Mouse (Mus musculus) adrenal gland, adult 2 months (tissue): ENCODE measurements at regions not wholly inside any gene's neighbourhood (a gene's known extent, or its start where the extent isn't known, plus 50 kb on each side); places are given as distances from the start of the nearest gene placed in this dataset.

Source experiments
- DNase-seq: peaks from one replicate; pipeline ENCODE4 v3.0.0; 2021

DNA sequence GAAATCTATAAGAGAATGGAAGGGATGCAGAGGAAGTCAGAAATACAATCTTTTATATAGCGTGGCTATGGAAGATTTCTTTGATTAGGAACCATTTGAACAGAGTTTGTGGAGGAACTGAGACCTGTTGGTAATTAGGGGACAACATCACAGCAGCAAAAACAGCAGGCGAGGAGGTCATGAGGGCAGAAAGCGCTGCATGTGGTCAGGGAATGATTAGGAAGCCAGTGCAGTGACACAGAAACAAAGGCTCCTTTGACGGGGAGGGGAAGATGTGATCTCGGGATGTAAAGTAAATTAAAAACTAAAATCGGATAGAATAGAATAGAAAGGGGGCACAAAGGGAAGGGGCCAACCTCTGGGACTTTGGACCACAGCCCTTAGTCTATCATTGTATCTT is 199.6 kb upstream of the Noct start:
- DNase-seq, result no peak

- peak; percentile 8 for DNase-seq
These were observed 192.4 kb upstream of the Noct start for GRCm38 (mm10) chr3:51031821-51032220.

- DNase-seq, result no peak
These were observed 191.0 kb upstream of the Noct start for GRCm38 (mm10) chr3:51033292-51033691.

DNA sequence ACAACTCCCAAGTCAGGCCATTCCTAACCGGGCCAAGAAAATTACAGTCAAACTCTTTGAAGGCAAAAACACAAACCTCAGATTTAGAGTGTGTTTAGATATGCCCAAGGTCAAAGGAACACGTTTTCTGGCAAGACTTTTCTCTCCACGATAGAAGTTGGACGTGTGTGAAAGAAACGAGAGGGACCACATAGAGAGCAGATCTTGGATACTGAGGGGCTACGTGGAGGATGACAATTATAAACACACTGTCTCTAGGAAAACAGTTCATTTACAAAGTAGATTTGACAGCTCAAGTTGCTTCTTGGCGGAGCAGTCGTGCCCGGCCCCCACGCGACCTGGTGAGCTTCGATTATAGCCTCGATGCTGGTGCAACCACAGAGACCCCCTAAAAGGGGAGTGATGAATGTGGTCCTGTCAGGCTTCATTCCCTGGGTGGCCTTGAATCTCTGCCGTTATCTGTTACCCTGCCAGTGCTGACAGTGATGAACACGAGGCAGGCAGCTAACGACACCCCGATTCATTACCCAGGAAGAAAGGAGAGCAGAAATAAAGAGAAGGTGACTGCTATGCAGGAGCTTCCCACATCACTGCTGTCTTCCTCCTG is 187.4 kb upstream of the Noct start:
- no peak for DNase-seq

DNA sequence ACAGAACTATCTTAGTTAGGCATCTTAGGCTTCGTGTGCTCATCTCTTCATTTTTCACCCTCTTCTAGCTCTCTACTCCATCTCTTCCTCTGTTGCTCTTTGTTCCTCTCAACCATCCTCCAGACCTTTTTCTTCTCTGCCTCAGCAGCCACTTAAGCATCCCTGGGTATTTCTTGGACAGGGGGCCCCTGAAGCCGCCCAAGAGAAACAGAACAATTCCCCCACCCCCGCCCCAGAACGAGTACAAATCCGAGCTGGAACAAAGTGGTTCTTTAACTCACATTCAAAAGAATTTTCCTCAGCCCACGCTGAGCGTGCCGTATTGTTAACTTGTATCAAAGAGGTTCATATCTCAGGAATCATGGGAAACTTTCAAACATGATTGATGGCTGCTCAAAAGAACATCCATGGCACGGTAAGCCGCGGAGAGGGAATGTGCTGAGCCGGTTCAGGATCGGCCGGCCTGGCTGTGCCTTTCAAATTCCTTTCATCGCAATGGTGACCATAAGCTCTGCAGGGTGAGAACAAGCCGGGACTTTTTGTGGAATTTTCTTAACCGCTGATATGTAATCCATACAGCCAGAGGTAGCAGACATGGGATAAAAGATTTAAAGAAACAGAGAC is 181.9 kb upstream of the Noct start:
- no peak for DNase-seq

- DNase-seq, result no peak
These were observed 175.5 kb upstream of the Noct start for GRCm38 (mm10) chr3:51048739-51049138.

GRCm38 (mm10) chr3:51050156-51050555 is 174.1 kb upstream of the Noct start:
- no peak for DNase-seq

- no peak for DNase-seq
These were observed 169.2 kb upstream of the Noct start for GRCm38 (mm10) chr3:51055004-51055403.

GRCm38 (mm10) chr3:51064201-51064600 is 160.0 kb upstream of the Noct start:
- DNase-seq, result no peak

DNA sequence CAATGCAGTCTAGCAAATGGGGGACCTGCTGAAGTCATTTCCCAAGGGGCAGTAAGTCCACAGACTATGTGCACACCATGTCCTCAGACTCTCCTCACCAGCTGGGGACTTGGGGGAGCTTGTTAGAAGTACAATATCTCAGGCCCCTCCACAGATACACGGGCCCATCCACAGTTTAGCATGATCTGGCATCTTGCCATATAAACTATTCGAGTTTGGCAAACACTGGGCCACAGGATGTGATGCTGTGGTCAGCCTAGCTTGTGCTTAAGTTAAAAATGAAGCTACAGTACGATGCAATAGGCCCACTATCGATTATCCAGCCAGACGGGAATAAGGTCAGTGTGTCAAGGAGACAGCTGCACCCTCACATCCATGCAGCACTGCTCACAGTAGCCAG is 157.9 kb upstream of the Noct start:
- DNase-seq, result no peak

DNA sequence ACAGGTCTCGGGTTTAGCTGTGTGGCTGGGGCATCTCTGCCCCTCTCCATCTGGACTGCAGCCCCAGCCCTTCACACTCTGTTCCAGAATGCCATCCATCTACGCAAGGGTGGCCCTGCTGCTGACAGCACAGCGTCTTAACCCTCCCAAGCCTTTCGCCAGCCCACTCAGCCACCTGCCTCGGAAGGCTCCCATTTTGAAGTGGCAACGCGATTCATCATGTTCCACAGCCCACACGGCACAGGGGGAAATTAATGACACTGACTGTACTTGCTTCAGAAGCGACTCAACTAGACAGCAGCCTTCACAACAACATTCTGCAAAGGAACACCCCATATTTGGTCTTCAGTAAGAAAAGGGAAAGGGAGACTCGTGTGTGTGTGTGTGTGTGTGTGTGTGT is 151.8 kb upstream of the Noct start:
- DNase-seq, result no peak

DNA sequence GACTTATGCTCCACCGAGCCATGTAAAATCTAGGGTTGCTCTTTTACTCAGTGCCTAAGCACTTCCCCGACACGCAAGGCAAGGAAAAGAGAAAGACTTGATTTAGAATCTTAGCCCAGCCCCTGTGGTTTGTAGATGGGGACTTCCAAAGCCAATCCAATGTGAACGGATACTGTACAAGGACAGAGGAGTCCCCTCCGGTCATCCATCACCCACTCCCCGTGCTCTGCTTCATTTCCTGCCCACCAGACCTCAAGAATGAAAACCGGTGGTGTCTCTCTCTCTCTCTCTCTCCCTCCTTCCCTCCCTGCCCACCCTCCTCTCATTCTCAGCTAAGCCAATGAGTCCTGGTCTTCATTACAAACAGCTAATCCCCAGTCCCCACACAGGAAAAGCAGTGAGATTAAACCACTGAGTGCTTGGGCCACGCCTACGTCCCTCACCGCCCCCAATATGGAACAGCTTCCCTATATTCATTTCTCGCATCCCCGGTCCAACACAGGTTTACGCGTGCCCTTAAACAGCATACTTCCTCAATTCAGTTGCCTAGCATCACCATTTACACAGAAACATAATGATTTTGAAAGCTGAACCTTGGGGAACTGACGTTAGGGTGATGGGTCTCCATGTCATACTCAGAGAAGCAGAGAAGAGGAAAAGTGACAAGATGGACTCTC is 151.1 kb upstream of the Noct start:
- DNase-seq, result no peak

DNA sequence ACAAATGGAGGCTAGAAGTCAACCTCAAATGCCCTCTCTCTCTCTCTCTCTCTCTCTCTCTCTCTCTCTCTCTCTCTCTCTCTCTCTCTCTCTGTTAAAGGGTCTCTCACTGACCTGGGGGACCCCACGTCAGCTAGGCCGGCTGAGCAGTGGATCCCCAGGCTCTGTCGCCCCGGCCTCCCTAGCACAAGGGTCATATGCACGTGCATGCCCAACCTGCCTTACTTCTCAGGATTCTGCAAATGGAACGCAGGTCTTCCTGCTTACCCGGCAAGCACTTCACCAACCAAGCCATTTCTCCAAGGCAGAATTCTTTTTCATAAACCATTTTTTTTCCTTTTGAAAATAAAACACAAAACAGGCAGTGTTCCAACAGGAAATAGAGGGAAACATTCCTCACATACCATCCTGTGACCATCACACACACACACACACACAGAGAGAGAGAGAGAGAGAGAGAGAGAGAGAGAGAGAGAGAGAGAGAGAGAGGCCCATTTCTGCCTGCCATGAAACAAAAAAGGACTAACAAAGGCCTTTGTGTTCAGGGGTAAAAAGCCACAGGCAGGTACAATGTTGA is 150.4 kb upstream of the Noct start:
- DNase-seq, result no peak

DNA sequence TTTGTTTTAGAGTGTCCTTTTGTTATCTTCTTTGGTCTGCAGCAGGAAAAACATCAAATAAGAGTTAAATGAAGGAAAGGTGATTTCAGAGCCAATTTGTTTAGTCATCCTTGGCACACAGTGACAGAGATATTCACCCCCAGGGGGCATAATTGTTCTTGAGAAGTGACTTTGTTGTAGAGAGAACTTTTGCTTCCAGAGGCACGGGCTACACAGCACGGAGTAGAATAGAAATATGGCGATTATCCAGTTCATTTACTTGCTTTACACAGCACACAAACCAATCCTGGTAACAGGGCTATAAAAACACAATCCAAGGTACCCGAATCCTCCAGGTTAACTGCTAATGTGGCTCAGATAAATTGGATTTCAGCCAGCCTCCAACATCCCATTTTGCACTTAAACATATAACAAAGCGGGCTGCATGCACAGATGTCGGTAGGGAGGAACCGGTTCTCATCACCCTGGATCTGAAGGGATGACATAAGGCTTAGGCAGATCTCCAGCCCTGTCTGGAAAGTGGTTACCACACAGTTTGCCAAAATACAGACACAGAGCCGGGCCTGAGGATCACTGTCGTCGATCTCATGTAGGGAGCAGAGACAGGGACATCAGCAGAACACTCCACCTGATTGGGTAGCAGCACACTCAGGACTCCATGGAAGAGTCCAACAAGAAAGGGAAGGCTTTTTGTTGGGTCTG is 148.9 kb upstream of the Noct start:
- DNase-seq, result peak; percentile 46

DNA sequence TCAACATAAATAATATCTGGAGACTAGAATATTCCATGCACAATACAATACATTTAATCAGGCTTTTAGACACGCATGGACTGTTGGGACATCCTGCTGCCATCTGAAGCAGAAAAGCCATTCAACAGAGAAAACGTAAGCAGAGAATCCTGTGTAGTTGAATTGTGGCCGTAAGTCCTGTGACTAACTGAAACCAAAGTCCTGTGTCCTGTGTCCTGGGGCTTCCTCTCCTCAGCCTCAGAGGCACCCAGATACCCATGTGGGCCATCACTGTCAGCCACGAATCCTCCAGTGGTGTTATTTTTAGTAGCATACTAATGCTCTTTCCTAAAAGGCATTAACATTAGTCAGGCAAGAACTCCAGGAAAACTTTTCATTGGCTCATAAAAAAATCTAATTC is 145.8 kb upstream of the Noct start:
- no peak for DNase-seq

- no peak for DNase-seq
These were observed 143.8 kb upstream of the Noct start for GRCm38 (mm10) chr3:51080415-51080814.

GRCm38 (mm10) chr3:51080855-51081254 is 143.4 kb upstream of the Noct start:
- no peak for DNase-seq

- no peak for DNase-seq
These were observed 141.2 kb upstream of the Noct start for GRCm38 (mm10) chr3:51082831-51083575.

DNA sequence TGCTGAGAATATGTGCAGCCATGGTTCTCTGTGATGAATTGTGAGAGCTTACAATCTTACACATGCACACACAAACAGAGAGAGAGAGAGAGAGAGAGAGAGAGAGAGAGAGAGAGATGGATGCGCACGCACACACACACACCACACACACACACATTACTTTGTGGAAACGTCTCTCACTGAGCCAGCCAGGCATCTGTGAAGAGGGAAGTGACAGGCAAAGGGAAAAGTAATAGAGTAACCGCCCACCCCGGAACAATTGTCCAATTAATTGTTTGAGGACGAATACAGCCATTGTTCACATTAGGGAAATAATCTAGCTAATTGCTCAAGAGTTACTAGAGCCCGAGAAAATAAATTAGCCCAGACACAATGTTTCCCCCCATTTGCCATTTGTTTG is 140.7 kb upstream of the Noct start:
- no peak for DNase-seq

GRCm38 (mm10) chr3:51086441-51086849 is 137.8 kb upstream of the Noct start:
- peak; percentile 68 for DNase-seq

DNA sequence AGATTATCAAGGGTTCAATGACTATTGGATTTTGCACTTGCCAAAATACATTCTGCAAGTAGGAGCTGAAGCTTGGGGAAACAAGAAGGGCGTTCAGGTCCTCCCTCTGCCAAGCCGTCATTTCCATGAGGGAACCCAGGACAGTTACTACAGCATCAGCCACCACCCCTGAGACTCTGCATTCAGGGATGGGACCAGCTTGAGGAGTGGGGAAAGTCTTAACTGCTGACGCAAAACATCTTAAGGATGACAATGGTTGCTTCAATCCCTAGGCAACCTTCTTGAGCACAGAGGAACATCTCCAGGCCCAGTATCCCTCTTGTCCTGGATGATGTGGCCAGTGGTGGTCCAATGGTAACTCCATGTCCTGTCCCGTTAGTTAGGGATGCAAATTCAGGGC is 137.2 kb upstream of the Noct start:
- DNase-seq, result no peak

GRCm38 (mm10) chr3:51089036-51089669 is 135.1 kb upstream of the Noct start:
- DNase-seq, result no peak
